Mouse (Mus musculus): Measurements from ENCODE around the gene Plekhm2. TPM values are rescaled to one million over a fixed set of nuclear protein-coding genes. Genes with fewer than 3 reads are reported as not detected.

The Plekhm2 gene
- polyA plus RNA-seq, 1 experiment, result 15.1 TPM

GRCm38 (mm10) chr4:141616811-141617210 lies 47.9 kb downstream of the Plekhm2 start:
- TF ChIP-seq CTCF (IDR thresholded peaks at IDR 0.05; ENCODE audit: low read depth, low read length), result no peak
- TF ChIP-seq EP300 (IDR thresholded peaks at IDR 0.05; ENCODE audit: insufficient read depth, low read depth, low read length), result no peak
- no peak for TF ChIP-seq POLR2A (IDR thresholded peaks at IDR 0.05; ENCODE audit: insufficient read depth, low read length)
- Histone ChIP-seq H3K4me3 (ENCODE audit: low read depth, low read length) (no peak overlapping the region), H3K9ac (ENCODE audit: low read depth, poor library complexity, severe bottlenecking) (no peak overlapping the region), H3K27me3 (ENCODE audit: control insufficient read depth, insufficient read depth, low read length, poor library complexity, severe bottlenecking) (no peaks in the 10 kb centered on the region), H3K27ac (ENCODE audit: insufficient read depth, low read length) (no peak overlapping the region), H3K4me1 (ENCODE audit: control insufficient read depth, insufficient read depth, low read length) (peaks cover 2% of the 10 kb centered on the region), H3K36me3 (ENCODE audit: control insufficient read depth, insufficient read depth, low read length, poor library complexity, severe bottlenecking) (no peaks in the 10 kb centered on the region), H3K9me3 (replicated peaks; ENCODE audit: control insufficient read depth, insufficient read depth, low read length, poor library complexity, severe bottlenecking) (no peaks in the 10 kb centered on the region)

- TF ChIP-seq POLR2A (IDR thresholded peaks at IDR 0.05; ENCODE audit: insufficient read depth, low read length) (no peak), EP300 (IDR thresholded peaks at IDR 0.05; ENCODE audit: insufficient read depth, low read depth, low read length) (no peak), CTCF (IDR thresholded peaks at IDR 0.05; ENCODE audit: low read depth, low read length) (no peak)
- Histone ChIP-seq H3K27me3 (ENCODE audit: control insufficient read depth, insufficient read depth, low read length, poor library complexity, severe bottlenecking) (no peaks in the 10 kb centered on the region), H3K27ac (ENCODE audit: insufficient read depth, low read length) (no peak overlapping the region), H3K9ac (ENCODE audit: low read depth, poor library complexity, severe bottlenecking) (no peak overlapping the region), H3K4me3 (ENCODE audit: low read depth, low read length) (no peak overlapping the region), H3K4me1 (ENCODE audit: control insufficient read depth, insufficient read depth, low read length) (peaks cover 2% of the 10 kb centered on the region), H3K36me3 (ENCODE audit: control insufficient read depth, insufficient read depth, low read length, poor library complexity, severe bottlenecking) (no peaks in the 10 kb centered on the region), H3K9me3 (replicated peaks; ENCODE audit: control insufficient read depth, insufficient read depth, low read length, poor library complexity, severe bottlenecking) (no peaks in the 10 kb centered on the region)
Measured at GRCm38 (mm10) chr4:141614946-141615345, 49.8 kb downstream of the Plekhm2 start.

- H3K36me3 ChIP-seq (ENCODE audit: control insufficient read depth, insufficient read depth, low read length, poor library complexity, severe bottlenecking), result no peaks in the 10 kb centered on the region
- H3K27ac ChIP-seq (ENCODE audit: insufficient read depth, low read length), result no peak overlapping the region
- no peaks in the 10 kb centered on the region for H3K9me3 ChIP-seq (replicated peaks; ENCODE audit: control insufficient read depth, insufficient read depth, low read length, poor library complexity, severe bottlenecking)
- TF ChIP-seq EP300 (IDR thresholded peaks at IDR 0.05; ENCODE audit: insufficient read depth, low read depth, low read length) (no peak), POLR2A (IDR thresholded peaks at IDR 0.05; ENCODE audit: insufficient read depth, low read length) (no peak), CTCF (IDR thresholded peaks at IDR 0.05; ENCODE audit: low read depth, low read length) (no peak)
- no peak overlapping the region for H3K4me3 ChIP-seq (ENCODE audit: low read depth, low read length)
- H3K4me1 ChIP-seq (ENCODE audit: control insufficient read depth, insufficient read depth, low read length), result no peaks in the 10 kb centered on the region
- H3K27me3 ChIP-seq (ENCODE audit: control insufficient read depth, insufficient read depth, low read length, poor library complexity, severe bottlenecking), result no peaks in the 10 kb centered on the region
- no peak overlapping the region for H3K9ac ChIP-seq (ENCODE audit: low read depth, poor library complexity, severe bottlenecking)
Measured at GRCm38 (mm10) chr4:141609538-141609937, 55.2 kb downstream of the Plekhm2 start.

- no peak for TF ChIP-seq POLR2A (IDR thresholded peaks at IDR 0.05; ENCODE audit: insufficient read depth, low read length)
- no peak for TF ChIP-seq EP300 (IDR thresholded peaks at IDR 0.05; ENCODE audit: insufficient read depth, low read depth, low read length)
- TF ChIP-seq CTCF (IDR thresholded peaks at IDR 0.05; ENCODE audit: low read depth, low read length), result no peak
- no peaks in the 10 kb centered on the region for H3K36me3 ChIP-seq (ENCODE audit: control insufficient read depth, insufficient read depth, low read length, poor library complexity, severe bottlenecking)
- H3K4me1 ChIP-seq (ENCODE audit: control insufficient read depth, insufficient read depth, low read length), result peaks cover 10% of the 10 kb centered on the region
- no peak within 1 kb of the TSS for H3K27ac ChIP-seq (ENCODE audit: insufficient read depth, low read length)
- H3K9me3 ChIP-seq (replicated peaks; ENCODE audit: control insufficient read depth, insufficient read depth, low read length, poor library complexity, severe bottlenecking), result no peaks in the 10 kb centered on the region
- H3K27me3 ChIP-seq (ENCODE audit: control insufficient read depth, insufficient read depth, low read length, poor library complexity, severe bottlenecking), result no peaks in the 10 kb centered on the region
- H3K4me3 ChIP-seq (ENCODE audit: low read depth, low read length), result no peak within 1 kb of the TSS
- H3K9ac ChIP-seq (ENCODE audit: low read depth, poor library complexity, severe bottlenecking), result no peak within 1 kb of the TSS
Measured at GRCm38 (mm10) chr4:141605861-141606260, 58.8 kb downstream of the Plekhm2 start, which contains the start of gene Fblim1. TSS of gene Fblim1 (minus strand) at chr4:141606096.

GRCm38 (mm10) chr4:141605421-141605820 lies 59.3 kb downstream of the Plekhm2 start:
- Histone ChIP-seq H3K27me3 (ENCODE audit: control insufficient read depth, insufficient read depth, low read length, poor library complexity, severe bottlenecking) (no peaks in the 10 kb centered on the region), H3K4me1 (ENCODE audit: control insufficient read depth, insufficient read depth, low read length) (peaks cover 10% of the 10 kb centered on the region), H3K9ac (ENCODE audit: low read depth, poor library complexity, severe bottlenecking) (no peak overlapping the region), H3K36me3 (ENCODE audit: control insufficient read depth, insufficient read depth, low read length, poor library complexity, severe bottlenecking) (no peaks in the 10 kb centered on the region), H3K4me3 (ENCODE audit: low read depth, low read length) (no peak overlapping the region), H3K9me3 (replicated peaks; ENCODE audit: control insufficient read depth, insufficient read depth, low read length, poor library complexity, severe bottlenecking) (no peaks in the 10 kb centered on the region), H3K27ac (ENCODE audit: insufficient read depth, low read length) (no peak overlapping the region)
- no peak for TF ChIP-seq EP300 (IDR thresholded peaks at IDR 0.05; ENCODE audit: insufficient read depth, low read depth, low read length)
- TF ChIP-seq POLR2A (IDR thresholded peaks at IDR 0.05; ENCODE audit: insufficient read depth, low read length), result no peak

GRCm38 (mm10) chr4:141604493-141604892 lies 60.2 kb downstream of the Plekhm2 start:
- no peaks in the 10 kb centered on the region for H3K36me3 ChIP-seq (ENCODE audit: control insufficient read depth, insufficient read depth, low read length, poor library complexity, severe bottlenecking)
- TF ChIP-seq POLR2A (IDR thresholded peaks at IDR 0.05; ENCODE audit: insufficient read depth, low read length), result no peak
- no peak for TF ChIP-seq CTCF (IDR thresholded peaks at IDR 0.05; ENCODE audit: low read depth, low read length)
- TF ChIP-seq EP300 (IDR thresholded peaks at IDR 0.05; ENCODE audit: insufficient read depth, low read depth, low read length), result no peak

More at GRCm38 (mm10) chr4:141604493-141604892, 60.2 kb downstream of the Plekhm2 start:
- Histone ChIP-seq H3K27me3 (ENCODE audit: control insufficient read depth, insufficient read depth, low read length, poor library complexity, severe bottlenecking) (no peaks in the 10 kb centered on the region), H3K4me3 (ENCODE audit: low read depth, low read length) (no peak overlapping the region), H3K27ac (ENCODE audit: insufficient read depth, low read length) (no peak overlapping the region), H3K9me3 (replicated peaks; ENCODE audit: control insufficient read depth, insufficient read depth, low read length, poor library complexity, severe bottlenecking) (no peaks in the 10 kb centered on the region), H3K4me1 (ENCODE audit: control insufficient read depth, insufficient read depth, low read length) (peaks cover 10% of the 10 kb centered on the region), H3K9ac (ENCODE audit: low read depth, poor library complexity, severe bottlenecking) (no peak overlapping the region)

All from ES-Bruce4 (cell line).